Mouse (Mus musculus): ENCODE results near the gene Rai1.

Rai1 gene

GRCm38 (mm10) chr11:60132061-60132460 lies 27.2 kb downstream of the Rai1 start:
- DNase-seq: no peak

- no peak for DNase-seq
Measured at GRCm38 (mm10) chr11:60136491-60136890, 31.7 kb downstream of the Rai1 start.

GRCm38 (mm10) chr11:60137170-60137569 lies 32.4 kb downstream of the Rai1 start:
- no peak for DNase-seq

GRCm38 (mm10) chr11:60139141-60139733 lies 34.4 kb downstream of the Rai1 start:
- DNase-seq: peak; percentile 64

- DNase-seq: peak; percentile 69
Measured at GRCm38 (mm10) chr11:60139734-60140371, 35.0 kb downstream of the Rai1 start.

- no peak for DNase-seq
Measured at GRCm38 (mm10) chr11:60140586-60141284, 35.9 kb downstream of the Rai1 start.

- DNase-seq: no peak
Measured at GRCm38 (mm10) chr11:60141285-60141608, 36.4 kb downstream of the Rai1 start.

- no peak for DNase-seq
Measured at GRCm38 (mm10) chr11:60143086-60143485, 38.3 kb downstream of the Rai1 start.

GRCm38 (mm10) chr11:60146170-60146569 lies 41.4 kb downstream of the Rai1 start:
- no peak for DNase-seq

- no peak for DNase-seq
Measured at GRCm38 (mm10) chr11:60148591-60148990, 43.8 kb downstream of the Rai1 start.

GRCm38 (mm10) chr11:60149086-60149485 lies 44.3 kb downstream of the Rai1 start:
- DNase-seq: no peak

- DNase-seq: no peak
Measured at GRCm38 (mm10) chr11:60150677-60151076, 45.9 kb downstream of the Rai1 start.

GRCm38 (mm10) chr11:60152339-60152738 lies 47.5 kb downstream of the Rai1 start:
- no peak for DNase-seq

GRCm38 (mm10) chr11:60153936-60154335 lies 49.1 kb downstream of the Rai1 start:
- DNase-seq: no peak

GRCm38 (mm10) chr11:60155690-60156089 lies 50.9 kb downstream of the Rai1 start:
- DNase-seq: no peak

GRCm38 (mm10) chr11:60158271-60158670 lies 53.5 kb downstream of the Rai1 start:
- no peak for DNase-seq

GRCm38 (mm10) chr11:60159955-60160354 lies 55.1 kb downstream of the Rai1 start:
- no peak for DNase-seq

- no peak for DNase-seq
Measured at GRCm38 (mm10) chr11:60160454-60161114, 55.8 kb downstream of the Rai1 start.

GRCm38 (mm10) chr11:60161146-60161874 lies 56.5 kb downstream of the Rai1 start:
- DNase-seq: no peak

- DNase-seq: no peak
Measured at GRCm38 (mm10) chr11:60162547-60162946, 57.7 kb downstream of the Rai1 start.

GRCm38 (mm10) chr11:60163362-60163761 lies 58.5 kb downstream of the Rai1 start:
- no peak for DNase-seq

GRCm38 (mm10) chr11:60164450-60164849 lies 59.6 kb downstream of the Rai1 start:
- DNase-seq: no peak

- no peak for DNase-seq
Measured at GRCm38 (mm10) chr11:60165076-60165475, 60.3 kb downstream of the Rai1 start.

Measured in right cerebral cortex, postnatal 14 days (tissue).